Mouse (Mus musculus) G1E (cell line): ENCODE data around the gene Cenpx. TPM values are rescaled to one million over a fixed set of nuclear protein-coding genes. Genes with fewer than 3 reads are reported as not detected.
"Not testable (repeated sequence)": the region's sequence is repeated elsewhere in the genome, so short reads cannot be mapped to it uniquely, and the experiment has no call there.

Experiments
- ATAC-seq: 2 replicates; pipeline ENCODE4 v1.8.0; 2016; ENCODE audit warnings: mild to moderate bottlenecking; ENCODE audit not compliant: insufficient number of reproducible peaks, poor library complexity, low FRiP score, severe bottlenecking; ENCODE audit errors: extremely low read depth
- DNase-seq: peaks from one replicate; pipeline ENCODE4 v3.0.0; 2012; ENCODE audit warnings: low spot score
- H3K27me3 ChIP-seq: 2 replicates; pipeline ENCODE4 v1.6.1; 2012; ENCODE audit warnings: mild to moderate bottlenecking, low read length, inconsistent platforms; ENCODE audit not compliant: insufficient read depth
- H3K36me3 ChIP-seq: replicated peaks from 2 replicates; pipeline ENCODE3; 2012; ENCODE audit warnings: mild to moderate bottlenecking, inconsistent platforms
- H3K4me1 ChIP-seq: 2 replicates; pipeline ENCODE4 v1.6.1; 2012; ENCODE audit warnings: low read depth, low read length, inconsistent platforms, mixed read lengths; ENCODE audit not compliant: insufficient read depth
- H3K4me3 ChIP-seq: 2 replicates; pipeline ENCODE4 v1.5.1; 2012; ENCODE audit warnings: low read depth, mild to moderate bottlenecking, inconsistent platforms, low read length, moderate library complexity, mixed read lengths
- H3K9me3 ChIP-seq: replicated peaks from 2 replicates; pipeline ENCODE4 v1.6.1; 2012; ENCODE audit warnings: inconsistent platforms
- CTCF ChIP-seq: IDR thresholded peaks from 2 replicates; pipeline ENCODE4 v1.5.1; 2012; ENCODE audit warnings: low read depth, low read length, inconsistent platforms, mixed read lengths
- GATA1 ChIP-seq: IDR thresholded peaks from 2 replicates; pipeline ENCODE4 v1.6.1; 2012; ENCODE audit warnings: borderline replicate concordance, low read length, inconsistent platforms, mixed read lengths
- GATA2 ChIP-seq: IDR thresholded peaks from 2 replicates; pipeline ENCODE4 v1.6.1; 2012; ENCODE audit warnings: low read depth, low read length, inconsistent platforms, borderline replicate concordance
- POLR2AphosphoS5 ChIP-seq: IDR thresholded peaks from 2 replicates; pipeline ENCODE4 v1.6.1; 2012; ENCODE audit warnings: low read depth, low read length, inconsistent platforms; ENCODE audit not compliant: insufficient replicate concordance
- TAL1 ChIP-seq: conservative IDR thresholded peaks from 2 replicates; pipeline ENCODE4 v1.6.1; 2012; ENCODE audit warnings: low read depth, low read length, inconsistent platforms, mixed read lengths
- polyA plus RNA-seq: library from polyadenylated mRNA; stranded (reverse); fragments of >175 nt; gene quantifications from 2 replicates; pipeline ENCODE4 v1.2.3, GENCODE M21; 2012
- total RNA-seq, 2 experiments: library from RNA; stranded (forward) in 1 of 2; stranded (reverse) in 1 of 2; fragments of 200-1000 nt in 1 of 2; fragments of >200 nt in 1 of 2; fragmentation: Nextera tagmentation in 1 of 2; gene quantifications; 2 replicates each; pipeline ENCODE4 v1.2.3; 2014 to 2017

The Cenpx gene
- total and polyA plus RNA-seq, 3 experiments: 67.2 to 250 (median 158) TPM

DNA sequence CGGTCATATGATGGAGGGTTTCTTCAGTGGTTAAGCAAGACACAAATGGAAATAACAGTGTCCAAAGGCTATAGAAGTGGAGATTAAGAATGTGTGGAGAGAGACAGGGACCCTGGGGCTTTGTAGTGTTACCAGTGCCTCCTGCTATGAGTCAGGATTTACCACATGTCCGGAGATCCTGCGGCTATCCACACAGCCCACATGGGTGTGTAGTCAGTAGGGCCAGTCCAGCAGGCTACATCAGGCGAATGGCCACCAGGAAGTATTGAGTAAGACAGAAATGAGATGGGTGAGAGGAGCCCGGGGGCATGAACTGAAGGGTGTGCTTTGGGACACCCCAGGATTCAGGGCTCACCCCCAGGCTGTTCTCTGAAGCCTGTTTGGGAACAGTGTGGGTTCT is 30.9 kb downstream of the Cenpx start:
- Histone ChIP-seq H3K36me3 (peaks cover 95% of the 10 kb centered on the region), H3K4me1 (peaks cover 3% of the 10 kb centered on the region; the same call in 1 of the 2 replicates), H3K4me3 (no peak overlapping the region), H3K27me3 (no peaks in the 10 kb centered on the region), H3K9me3 (no peaks in the 10 kb centered on the region)
- DNase-seq: no peak
- no peak for ATAC-seq
- TF ChIP-seq GATA2 (no peak), CTCF (no peak), POLR2AphosphoS5 (no peak), GATA1 (no peak), TAL1 (no peak)

DNA sequence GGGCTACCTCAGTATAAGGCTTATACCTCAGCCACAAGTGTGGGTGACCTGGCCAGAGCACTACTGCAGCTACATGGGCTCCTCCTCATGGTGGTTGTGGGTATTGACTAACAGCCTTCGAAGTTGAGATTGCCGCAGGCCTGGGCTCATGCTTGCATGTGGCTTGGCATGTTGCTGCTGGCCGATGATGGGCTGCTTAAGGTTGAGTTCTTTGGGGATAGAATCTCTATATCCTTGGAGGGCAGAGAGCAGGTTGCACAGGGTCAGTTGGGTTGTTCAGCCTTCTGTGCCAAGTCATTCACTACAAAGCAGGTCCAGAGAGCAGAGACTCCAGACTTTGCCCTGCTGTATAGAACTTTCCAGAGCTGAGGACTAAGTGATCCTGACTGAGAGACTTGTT is 33.6 kb downstream of the Cenpx start:
- H3K36me3 ChIP-seq: peaks cover 93% of the 10 kb centered on the region

DNA sequence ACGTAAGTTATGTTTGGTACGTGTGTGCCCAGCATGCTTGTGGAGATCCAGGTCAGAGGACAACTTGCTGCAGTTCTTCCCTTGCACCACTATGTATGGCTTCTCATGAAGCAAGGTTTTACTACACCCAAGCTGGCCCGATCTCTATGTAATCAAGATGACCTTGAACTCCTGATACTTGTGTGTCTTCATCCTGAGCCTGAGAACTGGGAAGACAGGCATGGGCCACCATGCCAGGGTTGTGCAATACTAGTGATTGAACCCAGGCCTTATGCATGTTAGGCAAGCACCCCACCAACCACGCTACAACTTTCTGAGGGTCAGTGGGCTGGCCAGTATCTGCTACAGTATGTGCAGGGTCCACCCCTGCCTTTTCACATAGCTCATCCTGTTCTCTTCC is 36.6 kb downstream of the Cenpx start:
- TF ChIP-seq CTCF (no peak), GATA1 (no peak), GATA2 (no peak), POLR2AphosphoS5 (no peak), TAL1 (no peak)
- peaks cover 30% of the 10 kb centered on the region for H3K4me1 ChIP-seq
- ATAC-seq: no peak
- no peaks in the 10 kb centered on the region for H3K27me3 ChIP-seq
- no peak for DNase-seq
- no peak overlapping the region for H3K4me3 ChIP-seq
- peaks cover 73% of the 10 kb centered on the region for H3K36me3 ChIP-seq
- no peaks in the 10 kb centered on the region for H3K9me3 ChIP-seq

More for the DNA sequence above, 33.6 kb downstream of the Cenpx start:
- DNase-seq (peak; percentile 19), ATAC-seq (no peak)
- H3K4me1 ChIP-seq: peaks cover 13% of the 10 kb centered on the region; the same call in 1 of the 2 replicates
- H3K27me3 ChIP-seq: no peaks in the 10 kb centered on the region
- H3K9me3 ChIP-seq: no peaks in the 10 kb centered on the region
- H3K4me3 ChIP-seq: no peak overlapping the region
- TF ChIP-seq GATA2 (no peak), CTCF (no peak; the same call in 1 of the 2 replicates), GATA1 (no peak), POLR2AphosphoS5 (no peak), TAL1 (no peak)

DNA sequence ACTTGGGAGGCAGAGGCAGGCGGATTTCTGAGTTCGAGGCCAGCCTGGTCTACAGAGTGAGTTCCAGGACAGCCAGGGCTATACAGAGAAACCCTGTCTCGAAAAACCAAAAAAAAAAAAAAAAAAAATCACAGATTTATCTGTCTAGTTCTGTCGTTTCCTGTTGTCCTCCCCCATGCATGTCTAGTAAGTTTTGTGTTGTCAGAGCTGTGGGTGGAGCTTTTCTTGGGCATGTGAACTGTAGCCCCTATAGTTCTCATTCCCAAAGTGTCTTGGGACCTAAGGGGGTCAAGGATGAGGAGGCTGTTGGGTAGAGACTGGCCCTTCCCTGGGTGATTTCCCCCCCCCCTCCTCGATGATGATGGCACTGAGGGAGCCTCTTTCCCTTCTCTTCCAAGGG is 37.7 kb downstream of the Cenpx start:
- H3K4me3 ChIP-seq, ATAC-seq, H3K9me3 ChIP-seq, DNase-seq, H3K27me3 ChIP-seq: not testable (repeated sequence)
- H3K36me3 ChIP-seq: peaks cover 66% of the 10 kb centered on the region
- H3K4me1 ChIP-seq: peaks cover 31% of the 10 kb centered on the region

DNA sequence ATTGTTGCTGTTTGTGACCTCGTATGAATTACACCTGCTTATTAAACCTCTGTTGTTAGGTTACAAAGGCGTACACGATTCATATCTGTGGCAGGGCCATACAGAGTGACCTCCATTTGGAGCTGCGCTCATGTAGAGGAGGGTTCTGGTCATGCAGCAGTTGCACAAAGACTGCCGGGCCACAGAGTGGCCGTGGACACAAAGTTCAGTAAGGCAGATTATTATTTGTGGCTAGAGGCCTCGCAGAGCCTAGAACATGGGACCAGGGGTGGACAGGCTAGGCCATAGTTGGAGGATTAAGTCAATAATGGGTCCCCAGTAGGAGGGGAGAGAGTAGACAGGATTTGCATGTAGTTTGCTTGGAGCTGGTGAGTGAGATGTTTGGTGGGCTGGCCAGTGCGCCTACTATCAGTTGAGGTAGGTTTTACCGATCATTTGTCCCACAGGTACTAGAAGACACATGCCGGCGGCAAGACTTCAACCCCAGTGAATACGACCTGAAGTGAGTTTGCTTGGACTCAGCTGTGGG is 39.9 kb downstream of the Cenpx start:
- H3K4me1 ChIP-seq: peaks cover 28% of the 10 kb centered on the region
- no peak for TF ChIP-seq TAL1
- TF ChIP-seq POLR2AphosphoS5: no peak
- TF ChIP-seq GATA1: no peak
- TF ChIP-seq CTCF: no peak
- TF ChIP-seq GATA2: no peak
- DNase-seq: peak; percentile 12

DNA sequence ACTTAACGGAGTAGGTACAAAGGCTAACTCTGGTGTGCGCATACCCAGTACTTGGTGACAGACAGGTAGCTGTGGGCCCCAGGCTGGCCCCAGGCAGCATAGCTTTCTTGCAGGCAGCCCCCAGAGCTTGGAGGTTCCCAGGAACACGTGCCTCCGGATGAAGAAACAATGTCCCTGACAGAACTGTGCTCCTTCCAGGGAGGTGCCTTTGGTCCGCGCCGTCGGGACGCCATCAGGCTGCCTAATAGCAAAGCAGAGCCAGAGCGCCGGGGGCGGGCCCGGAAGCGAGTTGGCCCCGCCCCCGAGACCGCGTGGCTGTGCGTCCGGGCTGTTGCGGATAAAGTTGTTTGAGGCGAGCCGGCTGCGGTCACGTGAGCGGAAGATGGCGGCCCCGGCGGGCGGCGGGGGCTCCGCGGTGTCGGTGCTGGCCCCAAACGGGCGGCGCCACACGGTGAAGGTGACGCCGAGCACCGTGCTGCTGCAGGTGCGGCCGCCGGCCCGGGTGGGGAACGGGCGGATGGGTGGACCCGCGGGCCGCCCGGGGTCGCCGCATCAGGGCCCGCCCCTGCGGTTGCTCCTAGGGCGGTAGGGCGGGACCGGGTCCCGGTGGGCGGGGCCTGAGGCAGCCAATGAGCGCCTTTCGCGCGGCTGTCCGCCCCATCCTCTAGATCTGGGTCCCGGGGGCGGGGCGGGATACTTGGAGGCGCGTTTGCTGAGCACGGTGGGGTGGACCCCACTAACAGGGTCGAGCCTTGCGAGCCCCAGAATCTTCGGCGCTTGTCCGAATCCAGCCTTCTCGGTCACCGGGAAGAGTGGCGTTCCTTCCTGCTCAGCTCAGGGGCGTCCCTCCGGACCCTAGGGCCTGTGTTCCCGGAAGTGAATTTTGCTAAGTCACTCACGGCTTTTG is 40.6 kb downstream of the Cenpx start, which contains the start of gene Aspscr1:
Gene Aspscr1, plus strand, starts transcription at position 287 of the 907 bp plus-strand sequence.
- TF ChIP-seq TAL1 (no peak), POLR2AphosphoS5 (no peak), GATA2 (no peak), CTCF (no peak), GATA1 (no peak)
- H3K27me3 ChIP-seq: 0 out of 2 replicates have a peak, but pooled peaks cover 3% of the 10 kb centered on the region
- H3K4me1 ChIP-seq: peaks cover 28% of the 10 kb centered on the region
- peaks cover 37% of the 10 kb centered on the region for H3K36me3 ChIP-seq
- ATAC-seq (peak; percentile 91), DNase-seq (peak; percentile 99)
- no peaks in the 10 kb centered on the region for H3K9me3 ChIP-seq
- peak within 1 kb of the TSS; percentile 82 for H3K4me3 ChIP-seq

More for the DNA sequence above, 39.9 kb downstream of the Cenpx start:
- Histone ChIP-seq H3K27me3 (0 out of 2 replicates have a peak, but pooled peaks cover 3% of the 10 kb centered on the region), H3K36me3 (peaks cover 44% of the 10 kb centered on the region), H3K9me3 (no peaks in the 10 kb centered on the region), H3K4me3 (peak overlapping the region; percentile 82)
- no peak for ATAC-seq
